In genomic region chrX:7645349-7645748, GRCm38 (mm10) we compare ENCODE assay signal across 9 mouse cellular contexts. TPM values are rescaled to one million over a fixed set of nuclear protein-coding genes. Genes with fewer than 3 reads are reported as not detected.
DNase-seq lines count a peak whose midpoint lies in the region; ATAC-seq and TF ChIP-seq lines count a peak whose summit lies in the region.
"Had no signal": no experiment of that assay in that cellular context is flagged by ENCODE, and none has a peak within 500 bp of the region (broad histone marks: within the 10 kb centered on the region; RNA-seq: fewer than 3 reads in every experiment).

No protein-coding gene starts in this region.

- 0 out of 2 replicates have a peak, but pooled peaks cover 3% of the 10 kb centered on the region for H3K36me3 ChIP-seq in midbrain, embryonic 10.5 days
- H3K36me3 ChIP-seq in midbrain, embryonic 16.5 days (ENCODE audit: control insufficient read depth, insufficient read depth, low read length) = no peaks in the 10 kb centered on the region; the same call in 1 of the 2 replicates
- H3K36me3 ChIP-seq in embryonic facial prominence, embryonic 11.5 days (replicated peaks; ENCODE audit: control insufficient read depth, insufficient read depth, low read depth, low read length) = no peaks in the 10 kb centered on the region
- H3K36me3 ChIP-seq in liver, adult 2 months (ENCODE audit: control insufficient read depth, insufficient read depth, low read length) = no peaks in the 10 kb centered on the region

- H3K9me3 ChIP-seq in midbrain, embryonic 10.5 days (replicated peaks) = no peaks in the 10 kb centered on the region; the same call in 1 of the 2 replicates
- no peaks in the 10 kb centered on the region for H3K9me3 ChIP-seq in midbrain, embryonic 16.5 days (replicated peaks; ENCODE audit: control insufficient read depth, low read length, poor library complexity, severe bottlenecking)
- no peaks in the 10 kb centered on the region for H3K9me3 ChIP-seq in embryonic facial prominence, embryonic 11.5 days (replicated peaks; ENCODE audit: control insufficient read depth, low read length)

- no peak overlapping the region for H3K4me3 ChIP-seq in midbrain, embryonic 10.5 days
- H3K4me3 ChIP-seq in midbrain, embryonic 16.5 days (ENCODE audit: low read depth, low read length) = no peak overlapping the region
- no peak overlapping the region for H3K4me3 ChIP-seq in embryonic facial prominence, embryonic 11.5 days (ENCODE audit: low read depth, low read length)
- H3K4me3 ChIP-seq in liver, adult 2 months (ENCODE audit: insufficient read depth, low read depth, low read length) = no peak overlapping the region
- H3K4me3 ChIP-seq: erythroblast, embryonic 14.5 days had no signal

- H3K79me2 ChIP-seq in liver, adult 2 months (ENCODE audit: control insufficient read depth, insufficient read depth, low read length) = no peaks in the 10 kb centered on the region

- 16% methylated on average over 5 of the region's 5 CpGs for WGBS in midbrain, embryonic 10.5 days
- 25% methylated on average over 5 of the region's 5 CpGs for WGBS in midbrain, embryonic 16.5 days
- whole genome bisulfite sequencing in embryonic facial prominence, embryonic 11.5 days = 16% methylated on average over 5 of the region's 5 CpGs
- 11% methylated on average over 5 of the region's 5 CpGs for WGBS in liver, adult 2 months

- TF ChIP-seq CTCF in liver, adult 2 months (IDR thresholded peaks at IDR 0.05; ENCODE audit: low read depth, low read length) = peak; percentile 44; the same call in 1 of the 2 replicates

- peaks cover 10% of the 10 kb centered on the region; the same call in 1 of the 2 replicates for H3K4me1 ChIP-seq in midbrain, embryonic 10.5 days
- peaks cover 4% of the 10 kb centered on the region; the same call in 1 of the 2 replicates for H3K4me1 ChIP-seq in midbrain, embryonic 16.5 days (ENCODE audit: control insufficient read depth, insufficient read depth, low read length)
- no peaks in the 10 kb centered on the region for H3K4me1 ChIP-seq in embryonic facial prominence, embryonic 11.5 days (ENCODE audit: control insufficient read depth, insufficient read depth, low read length)
- H3K4me1 ChIP-seq in liver, adult 2 months (ENCODE audit: control insufficient read depth, insufficient read depth, low read length) = peaks cover 3% of the 10 kb centered on the region; the same call in 1 of the 2 replicates

- no peak for ATAC-seq in midbrain, embryonic 16.5 days
- ATAC-seq in embryonic facial prominence, embryonic 11.5 days (replicated peaks; ENCODE audit: insufficient number of reproducible peaks, low FRiP score, low TSS enrichment, low read depth) = no peak

- no peak for TF ChIP-seq POLR2A in liver, adult 2 months (IDR thresholded peaks at IDR 0.05; ENCODE audit: extremely low read depth, insufficient read depth, low read length)

- peak; percentile 70 for DNase-seq in midbrain, embryonic 10.5 days (ENCODE audit: low spot score)
- peak; percentile 89 for DNase-seq in adrenal gland, postnatal 14 days
- DNase-seq in embryonic facial prominence, embryonic 11.5 days (ENCODE audit: low spot score) = peak; percentile 82
- peak; percentile 90 for DNase-seq in kidney, adult 9 months
- DNase-seq in liver, adult 2 months (ENCODE audit: extremely low read depth, low read depth, low spot score) = peak; percentile 65
- peak; percentile 82 for DNase-seq in right cerebral cortex, postnatal 10 days (ENCODE audit: low spot score in 2 of 2)
- peak; percentile 71 for DNase-seq in urinary bladder, postnatal 25 days (ENCODE audit: low spot score)

- no peak overlapping the region for H3K4me2 ChIP-seq in midbrain, embryonic 16.5 days (ENCODE audit: low read length)
- H3K4me2 ChIP-seq in embryonic facial prominence, embryonic 11.5 days (ENCODE audit: low read depth, low read length) = no peak overlapping the region

- H3K9ac ChIP-seq in midbrain, embryonic 16.5 days (ENCODE audit: low read depth, low read length) = no peak overlapping the region
- no peak overlapping the region for H3K9ac ChIP-seq in embryonic facial prominence, embryonic 11.5 days (replicated peaks; ENCODE audit: low read length)
- H3K9ac ChIP-seq in liver, adult 2 months (ENCODE audit: low read depth, low read length) = no peak overlapping the region

- H3K27ac ChIP-seq in midbrain, embryonic 10.5 days (replicated peaks) = no peak overlapping the region
- H3K27ac ChIP-seq in midbrain, embryonic 16.5 days (ENCODE audit: low read length) = no peak overlapping the region
- H3K27ac ChIP-seq in embryonic facial prominence, embryonic 11.5 days (replicated peaks; ENCODE audit: low read depth, low read length) = no peak overlapping the region
- H3K27ac ChIP-seq in liver, adult 2 months (replicated peaks; ENCODE audit: insufficient read depth, low read depth, low read length) = no peak overlapping the region

- no peaks in the 10 kb centered on the region for H3K27me3 ChIP-seq in midbrain, embryonic 10.5 days (ENCODE audit: low read depth, poor library complexity, severe bottlenecking)
- no peaks in the 10 kb centered on the region for H3K27me3 ChIP-seq in midbrain, embryonic 16.5 days (ENCODE audit: control insufficient read depth, insufficient read depth, low read depth, low read length)
- H3K27me3 ChIP-seq in embryonic facial prominence, embryonic 11.5 days (ENCODE audit: control insufficient read depth, insufficient read depth, low read length) = no peaks in the 10 kb centered on the region
- H3K27me3 ChIP-seq in liver, adult 2 months (ENCODE audit: control insufficient read depth, insufficient read depth, low read length) = no peaks in the 10 kb centered on the region

RNA-seq across cellular contexts. Expression of gene Syp, which starts 7.1 kb away (rescaled TPM):
- 12.0 and 21.7 TPM in 2 replicates for polyA plus RNA-seq in midbrain, embryonic 10.5 days (2016; fragmentation: Nextera tagmentation; extraction: Ambion mirVana)
- polyA plus RNA-seq in midbrain, embryonic 16.5 days (2015; fragmentation: Nextera tagmentation; extraction: Ambion mirVana) = 197 and 246 TPM in 2 replicates
- 41.0 and 57.2 TPM in 2 replicates for total RNA-seq in adrenal gland, postnatal 14 days (2021)
- polyA plus RNA-seq in embryonic facial prominence, embryonic 11.5 days (2014; fragmentation: Nextera tagmentation; extraction: Ambion mirVana) = 5.3 and 5.8 TPM in 2 replicates
- 0.40 and 0.46 TPM in 2 replicates for total RNA-seq in liver, adult 2 months (2014; rRNA removed)
- 0.25 and 0.42 TPM in 2 replicates for polyA plus RNA-seq in liver, adult 2 months (2012; rRNA removed)

RNA-seq across cellular contexts. Expression of gene Prickle3, which starts 11.7 kb away (rescaled TPM):
- 2.8 and 3.4 TPM in 2 replicates for polyA plus RNA-seq in midbrain, embryonic 10.5 days (2016; fragmentation: Nextera tagmentation; extraction: Ambion mirVana)
- 1.5 and 1.9 TPM in 2 replicates for polyA plus RNA-seq in midbrain, embryonic 16.5 days (2015; fragmentation: Nextera tagmentation; extraction: Ambion mirVana)
- 16.0 and 19.8 TPM in 2 replicates for total RNA-seq in adrenal gland, postnatal 14 days (2021)
- 2.6 and 2.9 TPM in 2 replicates for polyA plus RNA-seq in embryonic facial prominence, embryonic 11.5 days (2014; fragmentation: Nextera tagmentation; extraction: Ambion mirVana)
- 2.0 and 2.8 TPM in 2 replicates for total RNA-seq in liver, adult 2 months (2014; rRNA removed)
- polyA plus RNA-seq in liver, adult 2 months (2012; rRNA removed) = 4.6 and 6.8 TPM in 2 replicates

RNA-seq across cellular contexts. Expression of gene Plp2, which starts 25.8 kb away (rescaled TPM):
- 41.4 and 42.9 TPM in 2 replicates for polyA plus RNA-seq in midbrain, embryonic 10.5 days (2016; fragmentation: Nextera tagmentation; extraction: Ambion mirVana)
- polyA plus RNA-seq in midbrain, embryonic 16.5 days (2015; fragmentation: Nextera tagmentation; extraction: Ambion mirVana) = 13.9 and 18.3 TPM in 2 replicates
- total RNA-seq in adrenal gland, postnatal 14 days (2021) = 75.2 and 76.6 TPM in 2 replicates
- 56.3 TPM in 2 replicates for polyA plus RNA-seq in embryonic facial prominence, embryonic 11.5 days (2014; fragmentation: Nextera tagmentation; extraction: Ambion mirVana)
- 0.92 and 1.7 TPM in 2 replicates for total RNA-seq in liver, adult 2 months (2014; rRNA removed)
- 3.7 and 4.0 TPM in 2 replicates for polyA plus RNA-seq in liver, adult 2 months (2012; rRNA removed)

RNA-seq across cellular contexts. Expression of gene Magix, which starts 35.7 kb away (rescaled TPM):
- polyA plus RNA-seq in midbrain, embryonic 10.5 days (2016; fragmentation: Nextera tagmentation; extraction: Ambion mirVana) = 0.10 TPM in 1 of 2 replicates, not detected in the other
- 0.10 and 0.13 TPM in 2 replicates for polyA plus RNA-seq in midbrain, embryonic 16.5 days (2015; fragmentation: Nextera tagmentation; extraction: Ambion mirVana)
- total RNA-seq in adrenal gland, postnatal 14 days (2021) = 4.2 and 5.1 TPM in 2 replicates
- polyA plus RNA-seq in embryonic facial prominence, embryonic 11.5 days (2014; fragmentation: Nextera tagmentation; extraction: Ambion mirVana) = 0.10 and 0.15 TPM in 2 replicates
- 20.9 and 21.3 TPM in 2 replicates for total RNA-seq in liver, adult 2 months (2014; rRNA removed)
- polyA plus RNA-seq in liver, adult 2 months (2012; rRNA removed) = 33.0 and 36.9 TPM in 2 replicates
- polyA plus RNA-seq: erythroblast, embryonic 14.5 days had no signal

RNA-seq across cellular contexts. Expression of gene Cacna1f, which starts 38.5 kb away (rescaled TPM):
- polyA plus RNA-seq in midbrain, embryonic 10.5 days (2016; fragmentation: Nextera tagmentation; extraction: Ambion mirVana) = not detected in 2 replicates
- 0.22 and 0.49 TPM in 2 replicates for polyA plus RNA-seq in midbrain, embryonic 16.5 days (2015; fragmentation: Nextera tagmentation; extraction: Ambion mirVana)
- not detected in 2 replicates for total RNA-seq in adrenal gland, postnatal 14 days (2021)
- not detected in 2 replicates for polyA plus RNA-seq in embryonic facial prominence, embryonic 11.5 days (2014; fragmentation: Nextera tagmentation; extraction: Ambion mirVana)
- under 0.01 TPM in 2 replicates for total RNA-seq in liver, adult 2 months (2014; rRNA removed)
- 0.04 TPM in 2 replicates for polyA plus RNA-seq in liver, adult 2 months (2012; rRNA removed)
- polyA plus RNA-seq: erythroblast, embryonic 14.5 days had no signal
